Mouse (Mus musculus) thymus, postnatal 0 days (tissue): ENCODE results near the gene Nudcd2. TPM values are rescaled to one million over a fixed set of nuclear protein-coding genes. Genes with fewer than 3 reads are reported as not detected.

ENCODE experiments used
- DNase-seq: peaks from one replicate; pipeline ENCODE4 v3.0.0-alpha.2; 2015; ENCODE audit warnings: low spot score
- polyA plus RNA-seq: library from polyadenylated mRNA; unstranded; fragments of >200 nt; fragmentation: Nextera tagmentation; extraction: Ambion mirVana; gene quantifications from 2 replicates; pipeline ENCODE4 v1.2.1, GENCODE M21; 2015

Nudcd2 gene
- polyA plus RNA-seq, 1 experiment from 2014 or later, result 146 TPM

DNA sequence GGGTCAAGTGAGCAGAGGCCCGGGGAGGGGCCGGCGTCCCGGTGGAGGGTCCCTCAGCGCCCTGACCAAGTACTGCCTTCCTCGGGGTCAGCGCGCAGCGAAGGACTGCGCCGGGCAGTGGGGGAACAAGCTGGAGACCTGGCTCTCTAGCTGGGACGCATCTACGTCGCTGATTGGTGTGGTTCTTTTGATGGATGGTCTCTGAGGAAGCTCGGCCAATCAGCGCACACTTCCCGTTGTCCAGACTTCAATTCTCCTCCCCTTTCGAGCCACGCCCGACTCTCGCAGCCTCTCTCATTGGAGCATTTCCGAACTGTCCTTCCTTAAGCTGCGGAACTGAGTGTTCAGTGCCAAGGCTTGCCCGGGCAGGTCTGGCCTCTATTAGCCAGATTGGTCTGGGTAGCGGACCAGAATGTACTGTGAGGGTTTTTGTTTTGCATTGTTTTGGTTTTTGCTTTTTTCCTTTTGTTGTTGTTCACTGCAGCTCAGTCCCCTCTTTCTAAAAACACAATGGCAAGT lies 21.7 kb downstream of the Nudcd2 start, which contains the start of gene Ccng1:
TSS of gene Ccng1 (minus strand) at position 203 of the 519 bp plus-strand sequence.
- DNase-seq, result peak; percentile 91

DNA sequence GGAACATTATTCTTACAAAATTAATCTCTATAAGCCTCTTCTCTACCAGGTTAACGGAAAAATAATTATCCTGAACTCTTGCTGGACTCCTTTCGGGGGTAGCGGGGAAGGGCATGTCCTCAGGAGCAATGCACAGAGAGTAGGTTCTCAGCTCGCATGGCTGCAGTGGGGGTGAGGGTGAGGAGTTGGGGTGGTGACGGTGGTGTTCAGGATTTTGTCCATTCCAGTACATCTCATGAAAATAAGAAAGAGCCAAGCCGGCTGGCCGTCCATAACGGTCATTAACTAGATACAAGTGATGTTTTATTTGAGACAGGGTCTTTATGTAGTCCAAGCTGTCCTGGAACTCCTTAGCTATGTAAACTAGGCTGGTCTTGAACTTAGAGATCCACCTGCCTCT lies 22.5 kb downstream of the Nudcd2 start:
- DNase-seq, result no peak

DNA sequence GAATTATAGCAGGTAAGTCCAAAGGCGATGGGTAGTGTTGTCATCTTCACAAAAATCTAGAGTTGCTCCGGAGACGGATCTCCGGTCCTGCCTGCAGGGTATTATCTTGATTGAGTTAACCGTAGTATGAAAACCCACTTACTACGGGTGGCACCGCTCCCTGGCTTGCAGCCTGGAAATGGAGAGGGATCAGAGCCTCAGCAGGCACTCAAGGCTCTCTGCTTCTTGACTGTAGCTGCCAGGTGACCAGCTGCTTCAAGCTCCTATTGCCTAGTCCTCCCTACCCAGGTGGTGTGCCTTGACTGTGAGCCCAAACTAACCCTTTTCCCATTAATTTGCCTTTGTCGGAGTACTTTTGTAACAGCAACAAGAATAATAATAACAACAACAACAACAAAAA lies 26.4 kb downstream of the Nudcd2 start:
- no peak for DNase-seq

DNA sequence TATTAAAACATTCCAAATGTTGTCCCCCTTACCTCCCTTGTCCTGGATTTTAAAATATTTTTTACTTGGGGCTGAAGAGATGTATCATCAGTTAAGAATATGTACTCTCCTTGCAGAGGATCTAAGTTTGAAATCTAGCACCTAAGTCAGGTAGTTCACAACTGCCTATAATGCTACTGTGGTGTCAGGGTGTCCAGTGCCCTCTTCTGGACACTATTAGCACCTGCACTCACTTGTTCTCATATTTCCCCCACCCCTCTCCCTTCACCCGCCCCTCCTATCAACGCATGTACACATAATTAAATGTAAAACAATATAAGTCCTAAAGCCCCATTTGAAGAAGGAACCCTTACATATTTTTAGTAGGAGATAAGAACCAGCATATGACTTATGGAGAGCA lies 29.9 kb downstream of the Nudcd2 start:
- peak; percentile 37 for DNase-seq

DNA sequence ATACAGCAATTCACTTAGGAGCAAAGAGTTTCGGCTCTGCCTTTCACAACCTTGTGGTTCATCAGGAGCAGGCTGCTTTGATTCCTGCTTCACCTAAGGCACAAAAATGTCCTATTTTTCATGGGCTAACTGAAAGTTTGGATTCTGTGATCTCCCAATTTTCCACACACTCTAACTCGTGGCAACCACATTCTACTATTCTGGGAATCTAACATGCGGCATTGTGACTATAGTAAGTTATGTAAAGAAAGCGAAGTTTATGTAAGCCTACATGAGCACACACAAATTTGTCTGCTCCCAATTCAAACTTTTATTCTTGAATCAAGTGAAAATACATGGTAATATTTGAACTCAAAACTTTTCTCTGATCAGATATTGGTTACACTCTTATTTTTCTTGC lies 31.2 kb downstream of the Nudcd2 start:
- DNase-seq, result no peak

DNA sequence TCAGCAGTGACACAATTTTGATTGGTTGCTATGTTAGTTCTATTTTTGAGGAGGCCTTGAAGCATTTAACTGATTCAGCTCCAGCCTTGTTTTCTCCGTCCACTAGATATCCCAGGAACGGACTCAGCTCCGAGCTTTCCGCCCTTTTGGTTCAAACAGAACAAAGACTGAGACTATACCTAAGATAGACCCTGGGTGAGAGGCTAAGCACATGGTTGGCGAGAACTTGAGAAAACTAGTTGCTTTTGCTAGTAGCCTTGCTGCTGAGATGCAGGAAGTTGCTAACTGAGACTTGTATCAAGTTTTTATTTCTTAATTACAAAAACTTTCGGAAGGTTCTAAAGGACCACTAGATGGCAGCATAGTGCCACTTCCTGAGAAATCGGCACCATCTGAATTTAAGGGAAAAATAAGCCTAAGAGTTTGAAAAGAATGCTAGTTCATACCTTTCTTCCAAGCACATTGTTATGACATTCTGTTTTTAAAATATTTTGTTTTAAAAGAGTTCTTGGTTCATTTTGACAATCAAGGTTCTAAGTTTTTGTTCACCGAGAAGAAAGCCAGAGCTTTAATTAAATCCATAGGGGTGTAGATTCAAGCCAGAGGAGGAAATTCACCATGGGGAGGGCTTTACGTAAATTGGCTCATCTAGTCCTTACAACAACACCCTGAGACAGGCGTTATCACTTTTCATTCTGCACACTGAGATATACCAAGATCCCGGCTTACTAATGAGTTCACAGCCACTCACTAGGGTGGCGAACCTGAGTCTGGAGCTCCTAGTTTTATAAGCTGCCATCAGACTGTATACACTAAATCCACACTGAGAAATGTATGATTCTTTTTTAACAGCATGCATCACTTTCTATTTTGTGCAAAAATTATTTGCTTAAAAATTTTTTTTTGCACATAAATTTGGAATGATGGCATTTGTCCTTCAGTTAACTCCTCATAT lies 42.1 kb downstream of the Nudcd2 start:
- DNase-seq, result peak; percentile 40

DNA sequence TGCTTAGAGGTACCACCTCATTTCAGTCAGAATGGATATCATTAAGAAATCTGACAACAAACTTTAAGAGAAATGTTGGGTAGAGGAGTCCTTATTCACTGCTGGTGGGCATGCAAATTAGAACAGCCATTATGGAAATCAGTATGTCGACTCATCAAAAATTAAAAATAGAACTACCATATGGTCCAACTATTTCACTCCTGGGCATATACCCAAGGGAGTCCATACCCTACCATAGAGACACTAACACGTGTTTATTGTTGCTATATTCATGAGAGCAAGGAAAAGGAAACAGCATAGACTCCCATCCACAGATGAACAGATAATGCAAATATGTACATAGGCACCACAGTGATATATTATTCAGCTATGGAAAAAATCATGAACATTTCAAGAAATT lies 48.4 kb downstream of the Nudcd2 start:
- DNase-seq, result no peak

DNA sequence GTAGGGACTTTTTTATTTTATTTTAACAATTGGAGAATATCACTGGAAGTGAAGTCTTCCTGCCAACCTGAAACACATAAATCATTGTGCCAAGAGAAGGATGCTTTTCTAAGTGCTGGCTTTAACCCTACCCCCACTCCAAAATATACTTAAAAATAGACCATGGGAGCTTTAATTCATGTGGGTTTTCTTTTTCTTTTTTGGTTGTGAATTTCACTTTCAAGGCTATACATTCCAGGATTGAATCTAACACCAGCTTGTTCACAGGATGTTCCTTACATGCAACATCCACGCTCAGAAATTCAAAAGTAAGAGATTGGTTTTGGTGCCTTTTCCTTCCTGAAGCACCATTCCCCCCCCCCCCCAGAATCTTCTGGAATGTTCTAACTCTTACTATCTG lies 49.9 kb downstream of the Nudcd2 start:
- no peak for DNase-seq

DNA sequence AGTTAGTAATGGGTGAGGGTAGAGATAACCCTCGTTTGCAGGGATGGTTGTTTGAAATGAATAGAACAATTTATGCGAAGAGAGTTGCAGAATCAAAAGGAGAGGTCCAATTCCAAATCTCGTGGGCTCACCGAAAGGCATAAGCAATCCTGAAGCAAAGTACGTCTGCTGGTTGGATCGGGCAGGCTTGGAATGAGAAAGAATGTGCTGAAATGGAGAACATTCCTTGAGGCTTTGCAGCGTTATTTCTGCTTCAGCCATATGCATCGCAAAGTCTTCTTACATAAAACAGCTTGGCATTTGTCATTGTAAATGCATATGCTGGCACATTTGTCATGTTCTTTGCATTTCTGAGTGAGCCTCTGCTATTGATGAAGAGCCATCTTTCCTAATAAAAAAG lies 50.9 kb downstream of the Nudcd2 start:
- DNase-seq, result no peak

DNA sequence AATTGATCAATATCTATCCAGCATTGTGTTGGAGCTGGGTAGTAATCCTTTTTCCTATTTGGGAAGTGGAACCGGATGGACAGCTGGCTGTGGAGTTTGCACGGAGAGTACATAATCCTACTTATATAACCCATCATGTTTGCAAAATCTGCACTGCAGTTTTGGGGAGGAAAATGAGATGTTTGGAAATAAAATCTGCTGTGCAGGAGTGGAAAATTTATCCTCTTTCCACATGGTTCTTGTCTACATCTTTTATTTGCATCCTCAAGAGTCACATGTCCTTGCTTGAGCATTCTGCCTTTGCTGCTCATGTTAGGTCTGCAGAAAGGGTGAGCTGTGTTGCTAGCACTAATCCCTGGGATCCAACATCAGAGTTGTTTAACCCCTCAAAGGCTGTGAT lies 53.4 kb downstream of the Nudcd2 start:
- DNase-seq, result no peak

Other genes with a start within 250 kb of the Nudcd2 start
- gene Mat2b, start 38.5 kb upstream of the Nudcd2 start, polyA plus RNA-seq, result 133 and 139 TPM in 2 replicates
- 47.1 and 51.6 TPM in 2 replicates for gene Hmmr, start 245 bp upstream of the Nudcd2 start, polyA plus RNA-seq
- gene Ccng1, start 21.6 kb downstream of the Nudcd2 start, polyA plus RNA-seq, result 49.5 and 53.0 TPM in 2 replicates